Mouse (Mus musculus): ENCODE measurements around the gene Nod2. TPM values are rescaled to one million over a fixed set of nuclear protein-coding genes. Genes with fewer than 3 reads are reported as not detected.
"Not testable (repeated sequence)": the region's sequence is repeated elsewhere in the genome, so short reads cannot be mapped to it uniquely, and the experiment has no call there.

The Nod2 gene
- polyA plus RNA-seq, 1 experiment from 2014 or later, result 0.28 TPM

- H3K4me2 ChIP-seq (ENCODE audit: low read depth, low read length), result no peak overlapping the region
- H3K27ac ChIP-seq (ENCODE audit: low read length), result no peak overlapping the region
- peaks cover 10% of the 10 kb centered on the region; the same call in 1 of the 2 replicates for H3K4me1 ChIP-seq (ENCODE audit: control insufficient read depth, insufficient read depth, low read length)
- H3K27me3 ChIP-seq (ENCODE audit: control insufficient read depth, insufficient read depth, low read length), result no peaks in the 10 kb centered on the region
- H3K9ac ChIP-seq (ENCODE audit: low read length), result no peak overlapping the region
- H3K9me3 ChIP-seq (replicated peaks; ENCODE audit: control insufficient read depth, low read length), result no peaks in the 10 kb centered on the region
- no peak overlapping the region for H3K4me3 ChIP-seq (replicated peaks; ENCODE audit: low read length)
- ATAC-seq (ENCODE audit: insufficient read depth, low FRiP score), result no peak
- no peaks in the 10 kb centered on the region for H3K36me3 ChIP-seq (ENCODE audit: control insufficient read depth, insufficient read depth, low read length)
- 71% methylated on average over 5 of the region's 5 CpGs for WGBS
Measured at GRCm38 (mm10) chr8:88642734-88643564, 4.2 kb upstream of the Nod2 start.

- Histone ChIP-seq H3K4me2 (ENCODE audit: low read depth, low read length) (peak overlapping the region; percentile 70; the same call in 1 of the 2 replicates), H3K9me3 (replicated peaks; ENCODE audit: control insufficient read depth, low read length) (no peaks in the 10 kb centered on the region), H3K27me3 (ENCODE audit: control insufficient read depth, insufficient read depth, low read length) (peaks cover 2% of the 10 kb centered on the region; the same call in 1 of the 2 replicates), H3K4me1 (ENCODE audit: control insufficient read depth, insufficient read depth, low read length) (peaks cover 10% of the 10 kb centered on the region; the same call in 1 of the 2 replicates), H3K4me3 (replicated peaks; ENCODE audit: low read length) (no peak overlapping the region), H3K9ac (ENCODE audit: low read length) (no peak overlapping the region), H3K27ac (ENCODE audit: low read length) (no peak overlapping the region), H3K36me3 (ENCODE audit: control insufficient read depth, insufficient read depth, low read length) (no peaks in the 10 kb centered on the region)
- no peak for ATAC-seq (ENCODE audit: insufficient read depth, low FRiP score)
Measured at GRCm38 (mm10) chr8:88648322-88648721, 1.2 kb downstream of the Nod2 start.

- Histone ChIP-seq H3K4me3 (replicated peaks; ENCODE audit: low read length) (no peak overlapping the region), H3K4me1 (ENCODE audit: control insufficient read depth, insufficient read depth, low read length) (peaks cover 10% of the 10 kb centered on the region; the same call in 1 of the 2 replicates), H3K9ac (ENCODE audit: low read length) (no peak overlapping the region), H3K27me3 (ENCODE audit: control insufficient read depth, insufficient read depth, low read length) (peaks cover 2% of the 10 kb centered on the region; the same call in 1 of the 2 replicates), H3K36me3 (ENCODE audit: control insufficient read depth, insufficient read depth, low read length) (no peaks in the 10 kb centered on the region), H3K9me3 (replicated peaks; ENCODE audit: control insufficient read depth, low read length) (no peaks in the 10 kb centered on the region), H3K27ac (ENCODE audit: low read length) (no peak overlapping the region), H3K4me2 (ENCODE audit: low read depth, low read length) (no peak overlapping the region)
- WGBS, result 64% methylated on average over 6 of the region's 6 CpGs
- no peak for ATAC-seq (ENCODE audit: insufficient read depth, low FRiP score)
Measured at GRCm38 (mm10) chr8:88650016-88650708, 3.0 kb downstream of the Nod2 start.

GRCm38 (mm10) chr8:88651122-88651521, 4.0 kb downstream of the Nod2 start:
- not testable (repeated sequence) for H3K9me3 ChIP-seq (replicated peaks; ENCODE audit: control insufficient read depth, low read length); H3K36me3 ChIP-seq (ENCODE audit: control insufficient read depth, insufficient read depth, low read length); H3K27me3 ChIP-seq (ENCODE audit: control insufficient read depth, insufficient read depth, low read length); H3K4me2 ChIP-seq (ENCODE audit: low read depth, low read length); H3K4me3 ChIP-seq (replicated peaks; ENCODE audit: low read length); H3K4me1 ChIP-seq (ENCODE audit: control insufficient read depth, insufficient read depth, low read length); H3K27ac ChIP-seq (ENCODE audit: low read length); ATAC-seq (ENCODE audit: insufficient read depth, low FRiP score); H3K9ac ChIP-seq (ENCODE audit: low read length)
- WGBS, result 58% methylated on average over 4 of the region's 4 CpGs

- no peak overlapping the region for H3K27ac ChIP-seq (ENCODE audit: low read length)
- H3K36me3 ChIP-seq (ENCODE audit: control insufficient read depth, insufficient read depth, low read length), result no peaks in the 10 kb centered on the region
- no peak for ATAC-seq (ENCODE audit: insufficient read depth, low FRiP score)
- no peak overlapping the region for H3K9ac ChIP-seq (ENCODE audit: low read length)
- no peaks in the 10 kb centered on the region for H3K27me3 ChIP-seq (ENCODE audit: control insufficient read depth, insufficient read depth, low read length)
- no peak overlapping the region for H3K4me2 ChIP-seq (ENCODE audit: low read depth, low read length)
- no peak overlapping the region for H3K4me3 ChIP-seq (replicated peaks; ENCODE audit: low read length)
- H3K4me1 ChIP-seq (ENCODE audit: control insufficient read depth, insufficient read depth, low read length), result no peaks in the 10 kb centered on the region
- H3K9me3 ChIP-seq (replicated peaks; ENCODE audit: control insufficient read depth, low read length), result no peaks in the 10 kb centered on the region
Measured at GRCm38 (mm10) chr8:88655334-88655733, 8.2 kb downstream of the Nod2 start.

GRCm38 (mm10) chr8:88659873-88660272, 12.8 kb downstream of the Nod2 start:
- no peak overlapping the region for H3K9ac ChIP-seq (ENCODE audit: low read length)
- H3K27me3 ChIP-seq (ENCODE audit: control insufficient read depth, insufficient read depth, low read length), result no peaks in the 10 kb centered on the region
- no peaks in the 10 kb centered on the region for H3K4me1 ChIP-seq (ENCODE audit: control insufficient read depth, insufficient read depth, low read length)
- H3K36me3 ChIP-seq (ENCODE audit: control insufficient read depth, insufficient read depth, low read length), result no peaks in the 10 kb centered on the region
- H3K9me3 ChIP-seq (replicated peaks; ENCODE audit: control insufficient read depth, low read length), result no peaks in the 10 kb centered on the region
- WGBS, result 75% methylated on average over 3 of the region's 3 CpGs
- no peak overlapping the region for H3K4me2 ChIP-seq (ENCODE audit: low read depth, low read length)
- no peak overlapping the region for H3K27ac ChIP-seq (ENCODE audit: low read length)
- ATAC-seq (ENCODE audit: insufficient read depth, low FRiP score), result no peak
- no peak overlapping the region for H3K4me3 ChIP-seq (replicated peaks; ENCODE audit: low read length)

GRCm38 (mm10) chr8:88662401-88662821, 15.3 kb downstream of the Nod2 start:
- H3K4me2 ChIP-seq (ENCODE audit: low read depth, low read length), result no peak overlapping the region
- H3K27ac ChIP-seq (ENCODE audit: low read length), result no peak overlapping the region
- no peak for ATAC-seq (ENCODE audit: insufficient read depth, low FRiP score)
- no peaks in the 10 kb centered on the region for H3K27me3 ChIP-seq (ENCODE audit: control insufficient read depth, insufficient read depth, low read length)
- no peaks in the 10 kb centered on the region for H3K36me3 ChIP-seq (ENCODE audit: control insufficient read depth, insufficient read depth, low read length)
- no peaks in the 10 kb centered on the region for H3K9me3 ChIP-seq (replicated peaks; ENCODE audit: control insufficient read depth, low read length)
- H3K4me3 ChIP-seq (replicated peaks; ENCODE audit: low read length), result no peak overlapping the region
- 74% methylated on average over 6 of the region's 6 CpGs for WGBS
- peaks cover 3% of the 10 kb centered on the region; the same call in 1 of the 2 replicates for H3K4me1 ChIP-seq (ENCODE audit: control insufficient read depth, insufficient read depth, low read length)
- H3K9ac ChIP-seq (ENCODE audit: low read length), result no peak overlapping the region

- Histone ChIP-seq H3K27me3 (ENCODE audit: control insufficient read depth, insufficient read depth, low read length) (no peaks in the 10 kb centered on the region), H3K4me3 (replicated peaks; ENCODE audit: low read length) (no peak overlapping the region), H3K9me3 (replicated peaks; ENCODE audit: control insufficient read depth, low read length) (no peaks in the 10 kb centered on the region), H3K9ac (ENCODE audit: low read length) (no peak overlapping the region), H3K36me3 (ENCODE audit: control insufficient read depth, insufficient read depth, low read length) (no peaks in the 10 kb centered on the region), H3K27ac (ENCODE audit: low read length) (no peak overlapping the region), H3K4me2 (ENCODE audit: low read depth, low read length) (no peak overlapping the region), H3K4me1 (ENCODE audit: control insufficient read depth, insufficient read depth, low read length) (peaks cover 9% of the 10 kb centered on the region; the same call in 1 of the 2 replicates)
- no peak for ATAC-seq (ENCODE audit: insufficient read depth, low FRiP score)
- WGBS, result 84% methylated on average over 16 of the region's 16 CpGs
Measured at GRCm38 (mm10) chr8:88664121-88664520, 17.0 kb downstream of the Nod2 start.

- Histone ChIP-seq H3K4me1 (ENCODE audit: control insufficient read depth, insufficient read depth, low read length) (peaks cover 9% of the 10 kb centered on the region; the same call in 1 of the 2 replicates), H3K9me3 (replicated peaks; ENCODE audit: control insufficient read depth, low read length) (no peaks in the 10 kb centered on the region), H3K27ac (ENCODE audit: low read length) (no peak overlapping the region), H3K27me3 (ENCODE audit: control insufficient read depth, insufficient read depth, low read length) (no peaks in the 10 kb centered on the region), H3K36me3 (ENCODE audit: control insufficient read depth, insufficient read depth, low read length) (no peaks in the 10 kb centered on the region), H3K4me2 (ENCODE audit: low read depth, low read length) (no peak overlapping the region), H3K9ac (ENCODE audit: low read length) (no peak overlapping the region), H3K4me3 (replicated peaks; ENCODE audit: low read length) (no peak overlapping the region)
- 83% methylated on average over 19 of the region's 19 CpGs for WGBS
- no peak for ATAC-seq (ENCODE audit: insufficient read depth, low FRiP score)
Measured at GRCm38 (mm10) chr8:88664947-88665346, 17.8 kb downstream of the Nod2 start.
